Mouse (Mus musculus) gonadal fat pad, adult 2 months (tissue): ENCODE results near the gene Rgl2. TPM values are rescaled to one million over a fixed set of nuclear protein-coding genes. Genes with fewer than 3 reads are reported as not detected.
"Not testable (repeated sequence)": the region's sequence is repeated elsewhere in the genome, so short reads cannot be mapped to it uniquely, and the experiment has no call there.

Experiments used
- DNase-seq: peaks from one replicate; pipeline ENCODE4 v3.0.0-alpha.2; 2012; ENCODE audit warnings: low read depth
- polyA plus RNA-seq: library from polyadenylated mRNA; depleted of rRNA; stranded (reverse); fragments of >200 nt; gene quantifications from 2 replicates; pipeline ENCODE4 v1.2.3, GENCODE M21; 2012

Rgl2 gene
- polyA plus RNA-seq, 1 experiment, result 144 TPM

DNA sequence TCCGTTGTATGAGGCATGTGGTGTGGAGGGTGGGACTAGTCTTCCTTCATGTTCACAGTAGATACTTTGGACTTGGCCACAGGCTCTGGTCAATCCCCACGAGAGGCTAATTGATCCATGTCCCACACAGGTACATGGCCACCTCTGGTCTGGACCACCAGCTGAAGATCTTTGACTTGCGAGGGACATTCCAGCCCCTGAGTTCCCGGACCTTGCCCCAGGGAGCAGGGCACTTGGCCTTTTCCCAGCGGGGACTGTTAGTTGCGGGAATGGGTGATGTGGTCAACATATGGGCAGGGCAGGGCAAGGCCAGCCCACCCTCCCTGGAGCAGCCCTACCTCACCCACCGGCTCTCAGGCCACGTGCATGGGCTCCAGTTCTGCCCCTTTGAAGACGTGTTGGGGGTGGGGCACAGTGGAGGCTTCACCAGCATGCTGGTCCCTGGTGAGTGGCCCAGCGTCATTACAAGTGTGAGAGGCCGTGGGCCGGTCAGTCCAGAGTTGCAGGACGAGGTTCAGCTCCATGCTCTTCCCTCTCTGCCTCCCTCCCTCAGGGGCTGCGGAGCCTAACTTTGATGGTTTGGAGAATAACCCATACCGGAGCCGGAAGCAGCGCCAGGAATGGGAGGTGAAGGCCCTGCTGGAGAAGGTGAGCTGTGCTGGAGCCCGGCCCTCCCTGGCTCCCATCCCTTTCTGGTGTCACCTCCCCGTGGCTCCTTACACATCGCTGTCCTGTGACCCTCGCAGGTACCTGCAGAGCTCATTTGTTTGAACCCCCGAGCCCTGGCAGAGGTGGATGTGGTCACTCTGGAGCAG is 19.0 kb downstream of the Rgl2 start:
- no peak for DNase-seq

DNA sequence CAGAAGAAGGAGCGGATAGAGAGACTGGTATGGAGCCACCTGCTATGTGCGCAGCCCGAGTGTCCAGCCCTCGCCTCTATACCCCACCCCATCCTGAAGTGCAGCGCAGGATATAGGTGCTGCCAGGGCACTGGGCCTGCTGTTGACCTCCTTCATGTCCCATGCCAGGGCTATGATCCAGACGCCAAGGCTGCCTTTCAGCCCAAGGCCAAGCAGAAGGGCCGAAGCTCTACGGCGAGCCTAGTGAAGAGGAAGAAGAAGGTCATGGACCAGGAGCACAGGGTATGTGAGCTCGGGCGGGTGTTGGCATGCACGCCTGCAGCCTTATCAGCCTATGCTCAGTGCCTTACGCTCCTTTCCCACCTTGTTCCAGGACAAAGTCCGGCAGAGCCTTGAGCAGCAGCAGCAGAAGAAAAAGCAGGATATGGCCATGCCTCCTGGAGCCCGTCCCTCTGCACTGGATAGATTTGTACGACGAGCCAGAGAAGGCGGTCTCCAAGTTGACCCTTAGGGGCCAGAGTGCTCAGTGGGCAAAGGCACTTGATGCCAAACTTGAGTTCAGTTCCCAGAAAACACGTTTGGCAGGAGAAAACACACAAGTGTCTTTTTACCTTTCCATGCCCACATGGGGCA is 19.7 kb downstream of the Rgl2 start:
- no peak for DNase-seq

DNA sequence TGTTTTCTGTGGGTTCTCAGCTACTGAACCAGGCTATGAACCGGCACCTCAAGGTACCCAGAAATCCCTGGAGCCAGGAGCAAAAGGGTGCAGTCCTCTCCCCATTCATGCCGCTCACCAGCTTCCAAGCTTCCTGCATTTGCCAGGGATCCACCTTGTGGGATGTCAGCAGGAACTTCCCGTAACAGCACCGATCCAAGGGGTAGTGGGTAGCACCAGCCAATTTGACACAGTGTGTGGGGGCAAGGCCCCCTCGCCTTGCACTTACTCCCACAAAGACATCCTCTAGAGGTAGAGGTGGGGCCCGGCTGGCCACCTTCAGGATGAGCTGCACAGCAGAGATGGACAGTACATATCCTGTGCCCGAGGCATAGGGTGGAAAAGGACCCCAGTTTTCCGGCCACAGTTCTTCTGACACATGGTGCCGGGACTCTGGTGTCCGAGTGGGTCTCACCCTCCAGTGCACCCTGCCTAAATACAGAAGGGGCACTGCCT is 20.8 kb downstream of the Rgl2 start:
- no peak for DNase-seq

DNA sequence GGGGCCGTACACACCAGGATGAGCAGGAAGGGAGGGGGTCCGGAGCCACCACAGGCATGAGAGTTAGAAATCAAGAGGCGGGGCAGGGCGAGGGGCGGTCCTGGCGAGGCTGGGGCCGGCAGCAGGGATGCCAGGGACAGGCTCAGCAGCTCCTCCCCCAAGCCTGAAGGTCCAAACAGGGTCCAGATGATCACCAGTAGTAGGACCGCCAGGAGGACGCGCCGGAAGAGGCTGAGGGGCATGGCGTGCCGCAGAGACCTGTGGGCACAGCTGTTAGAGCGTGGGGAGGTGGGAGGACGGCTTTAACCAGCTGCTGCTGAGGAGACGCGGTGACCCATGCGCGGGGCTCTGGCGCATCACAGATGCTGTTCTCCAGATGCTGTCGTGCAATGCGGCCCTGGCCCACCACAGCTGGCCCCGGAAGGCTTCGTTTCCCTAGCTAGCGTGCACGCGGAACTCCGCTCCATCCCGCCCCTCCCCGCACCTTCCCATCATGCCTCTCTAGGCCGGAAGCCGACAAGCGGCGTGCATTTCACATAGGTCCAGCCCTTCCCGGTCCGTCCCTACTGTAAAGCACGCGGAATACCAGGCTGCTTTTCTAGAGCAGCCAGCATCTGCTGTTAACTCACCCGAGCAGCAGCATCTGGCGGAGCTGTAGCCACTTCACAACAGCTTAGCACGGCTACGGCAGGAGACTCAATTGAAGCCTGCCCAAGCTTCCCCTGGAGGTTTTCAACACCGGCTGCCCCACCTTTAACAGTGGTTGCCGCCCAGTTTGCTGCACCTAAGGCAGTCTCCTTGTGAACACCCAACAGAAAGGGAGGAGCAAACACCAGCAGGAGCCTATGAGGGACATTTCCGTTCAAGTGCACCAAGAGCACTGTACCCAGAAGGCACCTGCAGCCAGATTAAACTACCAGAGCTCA is 21.9 kb downstream of the Rgl2 start, which contains the start of gene B3galt4:
TSS of gene B3galt4 (minus strand) at position 468 of the 926 bp plus-strand sequence.
- no peak for DNase-seq

GRCm38 (mm10) chr17:33952015-33952414 is 22.7 kb downstream of the Rgl2 start:
- not testable (repeated sequence) for DNase-seq

DNA sequence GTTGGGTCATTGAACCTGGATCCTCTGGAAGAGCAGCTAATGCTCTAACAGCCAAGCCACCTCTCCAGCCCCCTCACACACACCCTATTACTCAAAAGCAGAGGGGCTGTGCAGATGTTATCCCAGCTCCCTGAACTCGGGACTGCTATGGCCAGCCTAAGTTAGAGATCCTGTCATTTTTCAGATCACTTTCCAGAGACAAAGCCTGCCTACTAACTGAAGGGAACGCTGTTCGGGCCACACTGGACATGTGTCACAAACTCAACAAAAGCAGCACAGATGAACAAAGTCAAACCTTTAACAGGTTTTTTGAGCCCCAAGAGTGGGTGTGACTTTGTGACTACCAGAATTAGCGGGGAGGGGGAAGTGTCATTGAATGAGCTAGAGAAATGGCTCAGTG is 23.5 kb downstream of the Rgl2 start:
- no peak for DNase-seq

GRCm38 (mm10) chr17:33953310-33953709 is 24.0 kb downstream of the Rgl2 start:
- no peak for DNase-seq

- DNase-seq, result no peak
Observed at GRCm38 (mm10) chr17:33953961-33954565, 24.7 kb downstream of the Rgl2 start.

DNA sequence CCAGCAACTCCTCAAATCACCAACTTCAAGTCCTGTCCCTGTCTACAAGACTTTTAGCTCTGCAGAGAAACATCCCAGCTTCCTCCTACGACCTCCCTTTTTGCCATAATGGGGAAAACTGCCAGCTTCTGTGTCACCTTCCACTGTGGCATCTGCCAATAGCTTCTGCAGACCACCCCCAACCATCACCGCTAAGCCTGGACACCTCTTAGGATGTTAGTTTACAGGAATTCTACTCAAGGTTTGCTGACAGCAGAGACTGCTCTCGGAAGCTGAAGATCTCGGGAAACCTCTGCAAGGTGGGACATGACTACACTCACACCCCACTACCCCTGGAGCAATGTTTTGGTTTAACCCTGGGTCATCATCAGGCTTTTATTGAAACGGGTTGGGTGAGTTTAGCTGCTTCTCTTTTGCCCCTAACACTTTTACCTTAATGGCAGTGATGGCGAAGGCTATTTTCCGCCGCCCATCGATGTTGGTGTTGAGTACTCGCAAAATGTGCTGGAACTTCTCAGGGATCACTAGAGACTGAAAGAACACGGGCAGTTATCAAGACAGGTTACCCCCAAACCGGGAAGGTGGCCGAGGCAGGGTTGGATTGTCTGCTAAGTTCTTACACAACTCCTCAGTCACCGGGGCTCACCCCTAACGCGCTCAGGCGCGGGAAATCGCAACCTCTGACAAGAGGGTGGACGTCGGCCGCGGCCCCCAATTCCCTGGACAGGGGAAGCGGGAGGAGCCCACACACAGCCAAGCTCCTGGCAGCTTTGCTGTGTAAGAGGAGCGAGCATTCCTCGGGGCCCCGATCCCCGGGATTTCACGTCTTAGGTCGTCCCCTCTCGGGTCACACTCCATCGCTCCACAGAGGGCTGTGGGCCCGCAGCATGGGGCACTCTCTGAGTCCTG is 25.6 kb downstream of the Rgl2 start:
- no peak for DNase-seq

- DNase-seq, result peak; percentile 84
Observed at GRCm38 (mm10) chr17:33955555-33956214, 26.3 kb downstream of the Rgl2 start, which contains the start of the genes Vps52 and Rps18. Gene Vps52 (plus strand): TSS chr17:33955812. Gene Rps18 (minus strand): TSS chr17:33956001.

DNA sequence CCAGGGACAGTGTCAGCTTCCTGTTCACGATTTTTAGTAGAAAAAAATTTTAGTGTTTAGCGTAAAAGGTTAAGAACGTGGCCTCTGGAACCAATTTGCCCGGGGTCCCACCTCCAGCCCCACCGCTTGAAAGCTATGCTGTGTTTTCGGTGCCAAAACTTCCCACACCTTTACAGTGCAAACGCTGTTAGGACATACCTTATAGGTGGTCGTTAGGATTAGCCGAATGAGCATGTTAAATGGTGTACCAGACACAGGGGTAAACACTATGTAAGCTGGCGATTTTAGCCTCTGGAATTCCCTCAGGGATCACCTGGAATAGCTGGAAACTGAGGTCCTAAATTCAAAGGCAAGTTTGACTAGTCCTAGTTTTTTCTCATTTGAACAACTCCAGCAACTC is 27.0 kb downstream of the Rgl2 start:
- no peak for DNase-seq

DNA sequence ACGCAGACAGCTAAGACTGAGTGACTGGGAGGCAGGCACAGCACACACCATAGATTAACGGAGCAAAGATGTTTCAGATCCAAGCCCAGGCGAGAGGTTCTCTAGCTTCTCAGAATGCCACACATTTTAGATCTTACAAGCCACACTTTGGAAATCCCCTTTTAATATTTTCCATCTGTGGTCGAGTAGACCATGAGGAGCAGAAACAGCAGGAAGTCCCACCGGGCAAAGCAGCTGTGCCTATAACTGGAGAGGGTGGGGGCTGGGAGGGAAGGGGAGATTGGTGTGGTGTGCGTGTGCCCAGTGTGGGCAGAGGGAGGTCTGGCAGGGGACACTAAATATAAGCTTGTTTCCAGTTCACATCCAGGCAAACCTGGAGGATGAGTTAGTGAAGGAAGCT is 28.1 kb downstream of the Rgl2 start:
- DNase-seq, result no peak

DNA sequence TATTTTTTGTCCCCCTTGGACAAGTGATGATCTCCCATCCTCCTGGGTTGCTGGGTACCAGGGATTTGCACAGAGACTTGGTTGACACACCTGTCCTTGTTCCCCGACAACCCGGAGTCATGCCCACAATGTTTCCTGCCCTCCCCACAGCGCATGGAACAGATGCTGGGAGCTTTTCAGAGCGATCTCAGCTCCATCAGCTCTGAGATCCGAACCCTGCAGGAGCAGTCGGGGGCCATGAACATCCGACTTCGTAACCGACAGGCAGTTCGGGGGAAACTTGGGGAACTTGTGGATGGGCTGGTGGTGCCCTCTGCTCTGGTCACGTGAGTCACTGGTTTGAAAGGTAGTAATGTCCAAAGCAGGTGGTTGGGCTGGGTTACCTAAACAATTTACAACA is 29.1 kb downstream of the Rgl2 start:
- no peak for DNase-seq

DNA sequence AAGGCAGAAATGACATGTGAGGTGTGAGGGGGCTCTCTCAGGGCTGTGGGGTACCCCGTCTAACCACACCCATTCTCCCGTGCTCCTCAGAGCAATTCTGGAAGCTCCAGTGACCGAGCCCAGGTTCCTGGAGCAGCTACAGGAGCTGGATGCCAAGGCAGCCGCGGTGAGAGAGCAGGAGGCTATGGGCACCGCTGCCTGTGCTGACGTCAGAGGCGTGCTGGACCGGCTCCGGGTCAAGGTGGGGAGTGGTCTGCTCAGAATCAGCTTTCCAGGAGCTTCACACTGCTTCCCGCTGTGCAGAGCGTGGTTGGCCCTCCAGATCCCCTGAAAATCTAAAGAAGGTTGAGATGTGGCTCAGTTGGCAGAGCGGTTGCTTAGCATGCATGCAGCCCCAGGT is 29.8 kb downstream of the Rgl2 start:
- DNase-seq, result no peak

DNA sequence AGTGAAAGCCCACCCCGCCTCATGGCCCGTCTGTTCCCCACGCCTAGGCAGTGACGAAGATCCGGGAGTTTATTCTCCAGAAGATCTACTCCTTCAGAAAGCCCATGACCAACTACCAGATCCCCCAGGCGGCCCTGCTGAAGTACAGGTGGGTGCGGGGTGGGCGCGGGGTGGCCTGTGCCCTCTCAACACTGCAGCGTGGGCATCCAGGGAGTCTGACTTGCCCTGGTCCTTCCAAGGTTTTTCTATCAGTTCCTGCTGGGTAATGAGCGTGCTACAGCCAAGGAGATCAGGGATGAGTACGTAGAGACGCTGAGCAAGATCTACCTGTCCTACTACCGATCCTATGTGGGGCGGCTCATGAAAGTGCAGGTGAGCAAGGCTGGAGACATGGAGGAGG is 30.6 kb downstream of the Rgl2 start:
- DNase-seq, result no peak

- DNase-seq, result no peak
Observed at GRCm38 (mm10) chr17:33962876-33963275, 33.5 kb downstream of the Rgl2 start.

DNA sequence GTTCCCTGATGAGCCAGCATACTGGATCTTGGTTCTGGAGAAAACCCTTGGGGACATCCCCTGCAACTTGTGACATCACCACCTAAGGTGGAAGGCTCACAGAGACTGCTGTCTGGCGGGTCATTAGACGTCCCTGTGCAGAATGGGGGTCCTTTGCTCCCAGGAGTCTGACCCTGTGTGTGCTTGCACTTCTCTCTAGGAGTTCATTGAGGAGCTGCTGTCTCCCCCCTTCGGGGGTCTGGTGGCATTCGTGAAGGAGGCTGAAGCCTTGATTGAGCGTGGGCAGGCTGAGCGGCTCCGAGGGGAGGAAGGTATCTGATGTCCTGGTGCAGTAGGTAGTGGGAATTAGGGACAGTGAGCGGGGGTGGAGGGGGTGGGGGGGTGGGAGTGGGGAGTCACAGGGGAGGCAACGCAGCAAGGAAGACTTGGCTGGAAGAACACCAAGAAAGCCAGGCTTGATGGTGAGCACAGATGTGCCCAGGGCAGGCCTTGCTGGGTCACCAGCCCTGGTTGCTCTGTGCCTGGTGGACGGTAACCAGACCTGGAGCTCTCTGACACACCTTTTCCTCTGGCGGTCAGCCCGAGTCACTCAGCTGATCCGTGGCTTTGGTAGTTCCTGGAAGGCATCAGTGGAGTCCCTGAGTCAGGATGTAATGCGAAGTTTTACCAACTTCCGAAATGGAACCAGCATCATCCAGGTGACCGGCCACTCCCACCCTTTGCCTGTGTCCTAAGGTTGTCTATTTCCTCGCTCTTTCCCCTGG is 35.9 kb downstream of the Rgl2 start:
- DNase-seq, result no peak

- DNase-seq, result no peak
Observed at GRCm38 (mm10) chr17:33965846-33966550, 36.7 kb downstream of the Rgl2 start.
